Mouse (Mus musculus) embryonic stem cell, embryonic (primary cell): ENCODE results near the gene Scd3.

Experiments used
- CTCF ChIA-PET, 4 experiments: fragments of 300-600 bp in 2 of 4; fragments of 350-600 bp in 2 of 4; sonication (Branson Sonifier 250); formaldehyde crosslinking; loops; one replicate each; lab custom pipeline; 2022; ENCODE audit warnings: inconsistent platforms in 2 of 4; lab: Charles Lee
- POLR2A ChIA-PET, 4 experiments: fragments of 300-600 bp in 2 of 4; fragments of 350-600 bp in 2 of 4; sonication (Branson Sonifier 250); formaldehyde crosslinking; loops; one replicate each; lab custom pipeline; 2022; ENCODE audit warnings: antibody characterized with exemption in 4 of 4, inconsistent platforms in 1 of 4; lab: Charles Lee

The Scd3 gene

DNA sequence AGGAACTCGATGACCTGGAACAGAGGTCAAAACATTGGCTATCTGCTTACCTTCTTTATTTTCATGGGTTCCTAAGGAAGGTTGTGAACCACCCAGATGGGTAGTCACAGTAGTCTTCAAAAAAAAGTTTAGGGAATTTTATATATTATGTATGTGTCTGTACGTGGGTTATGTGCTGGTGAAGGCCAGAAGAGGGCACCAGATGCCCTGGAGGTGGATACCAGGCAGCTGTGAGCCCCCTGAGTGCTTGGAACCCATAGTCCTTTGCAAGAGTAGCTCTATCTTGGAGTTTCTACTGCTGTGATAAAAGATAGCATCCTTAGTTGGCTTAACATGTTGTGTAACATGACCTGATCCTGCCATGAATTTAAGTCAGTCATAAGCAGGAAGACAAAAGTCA lies 4.0 kb downstream of the Scd3 start:
- ChIA-PET POLR2A (interaction anchor here in 2 of 4 experiments (0.7 to 1.2 kb wide), 3 partner anchors 10 to 94 kb away, joined by 3 read pairs; no protein-coding TSS in a partner anchor), CTCF (interaction anchor here in 3 of 4 experiments (0.6 to 3.1 kb wide), 10 partner anchors 8 to 103 kb away, joined by 3 to 14 read pairs (median 4); partner anchors contain the start of gene Scd2 (in 2 of the 3))

DNA sequence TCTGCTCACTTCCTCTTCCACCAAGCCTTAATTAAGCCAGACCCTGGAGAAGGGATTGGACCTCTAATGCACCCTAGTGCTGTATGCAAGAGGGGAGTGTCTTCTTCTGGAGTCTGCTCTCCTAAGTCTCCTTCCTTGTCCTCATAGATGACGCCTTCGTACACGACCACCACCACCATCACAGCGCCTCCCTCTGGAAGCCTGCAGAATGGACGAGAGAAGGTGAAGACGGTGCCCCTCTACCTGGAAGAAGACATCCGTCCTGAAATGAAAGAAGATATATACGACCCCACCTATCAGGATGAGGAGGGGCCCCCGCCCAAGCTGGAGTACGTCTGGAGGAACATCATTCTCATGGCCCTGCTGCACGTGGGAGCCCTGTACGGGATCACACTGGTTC lies 12.2 kb downstream of the Scd3 start:
- POLR2A ChIA-PET: interaction anchor here in 1 of 4 experiments (1.0 kb wide), 1 partner anchor 13 kb away, joined by 3 read pairs; the partner anchor contains the start of gene Scd3

GRCm38 (mm10) chr19:44217958-44218525 lies 15.0 kb downstream of the Scd3 start:
- ChIA-PET POLR2A (interaction anchor here in 2 of 4 experiments (0.5 to 1.7 kb wide), 3 partner anchors 21 to 293 kb away, joined by 3 to 5 read pairs (median 3); no protein-coding TSS in a partner anchor), CTCF (no interaction called here)

More for the DNA sequence above, 12.2 kb downstream of the Scd3 start:
- CTCF ChIA-PET: interaction anchor here in 3 of 4 experiments (0.7 to 1.9 kb wide), 3 partner anchors 21 to 139 kb away, joined by 3 to 7 read pairs (median 5); no protein-coding TSS in a partner anchor

DNA sequence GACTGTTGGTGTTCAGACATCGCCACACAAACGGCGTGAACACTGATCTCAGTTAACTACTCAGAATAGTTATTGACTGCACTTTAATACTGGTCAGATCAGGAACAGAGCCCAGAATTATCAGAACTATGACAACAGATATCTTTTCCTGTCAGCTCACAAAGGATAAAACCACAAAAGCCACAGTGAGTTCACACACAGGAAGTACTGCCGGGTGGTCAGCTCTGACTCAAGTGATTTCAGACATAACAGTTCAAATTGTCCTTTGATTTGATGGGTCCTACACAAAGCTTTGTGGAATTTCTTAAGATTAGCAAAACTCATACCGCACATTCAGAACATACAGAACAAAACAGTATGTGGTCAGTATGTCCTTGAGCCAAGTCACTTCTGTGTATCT lies 22.7 kb downstream of the Scd3 start:
- POLR2A ChIA-PET: interaction anchor here in 1 of 4 experiments (0.8 to 0.9 kb wide), 2 partner anchors 12 to 182 kb away, joined by 3 read pairs; partner anchors contain the start of gene Scd1
- CTCF ChIA-PET: interaction anchor here in 2 of 4 experiments (1.0 to 1.6 kb wide), 3 partner anchors 9 to 27 kb away, joined by 3 read pairs; no protein-coding TSS in a partner anchor

- ChIA-PET POLR2A (interaction anchor here in 1 of 4 experiments (1.2 to 1.9 kb wide), 6 partner anchors 9 to 76 kb away, joined by 4 to 7 read pairs (median 4); no protein-coding TSS in a partner anchor), CTCF (interaction anchor here in 2 of 4 experiments (0.7 to 1.0 kb wide), 3 partner anchors 10 to 77 kb away, joined by 3 to 7 read pairs (median 3); no protein-coding TSS in a partner anchor)
These were observed 26.7 kb downstream of the Scd3 start for GRCm38 (mm10) chr19:44229776-44230175.

GRCm38 (mm10) chr19:44230212-44230611 lies 27.1 kb downstream of the Scd3 start:
- ChIA-PET CTCF (interaction anchor here in 2 of 4 experiments (0.7 to 1.0 kb wide), 3 partner anchors 10 to 78 kb away, joined by 3 to 7 read pairs (median 3); no protein-coding TSS in a partner anchor), POLR2A (interaction anchor here in 1 of 4 experiments (0.9 to 1.9 kb wide), 7 partner anchors 9 to 75 kb away, joined by 3 to 7 read pairs (median 4); no protein-coding TSS in a partner anchor)

DNA sequence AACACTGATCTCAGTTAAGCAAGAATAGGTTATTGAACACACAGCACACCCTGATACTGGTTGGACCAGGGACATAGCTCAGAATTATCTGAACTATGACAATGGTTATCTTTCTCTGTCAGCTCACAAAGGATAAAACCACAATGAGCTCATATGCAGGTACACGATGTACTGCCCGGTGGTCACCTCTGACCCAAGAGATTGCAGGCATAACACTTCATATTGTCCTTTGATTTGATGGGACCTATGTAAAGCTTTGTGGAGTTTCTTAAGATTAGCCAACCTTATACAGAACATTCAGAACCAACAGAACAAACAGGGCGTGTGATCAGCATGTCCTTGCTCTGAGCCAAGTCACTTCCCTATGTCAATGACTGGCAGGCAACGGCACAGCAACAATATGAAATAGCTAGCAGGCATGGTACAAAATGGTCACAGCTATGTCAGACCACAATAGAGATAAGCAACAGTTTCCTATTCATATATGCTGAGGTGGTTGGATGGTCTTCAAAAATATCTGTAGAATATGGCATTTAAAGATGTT lies 28.6 kb downstream of the Scd3 start:
- ChIA-PET CTCF (interaction anchor here in 3 of 4 experiments (0.5 to 1.1 kb wide), 3 partner anchors 15 to 63 kb away, joined by 3 to 4 read pairs (median 3); no protein-coding TSS in a partner anchor), POLR2A (interaction anchor here in 3 of 4 experiments (0.6 to 1.4 kb wide), 6 partner anchors 17 to 126 kb away, joined by 3 to 9 read pairs (median 3); no protein-coding TSS in a partner anchor)

- ChIA-PET CTCF (interaction anchor here in 3 of 4 experiments (0.7 to 0.9 kb wide), 4 partner anchors 36 to 432 kb away, joined by 3 to 5 read pairs (median 3); no protein-coding TSS in a partner anchor), POLR2A (interaction anchor here in 3 of 4 experiments (0.6 to 23.6 kb wide), 24 partner anchors 9 to 448 kb away, joined by 3 to 443 read pairs (median 3); partner anchors contain the start of genes Scd2 (in 2 of the 3) and Scd1 (in 1 of the 3))
These were observed 34.5 kb downstream of the Scd3 start for GRCm38 (mm10) chr19:44237471-44238006.

- ChIA-PET CTCF (interaction anchor here in 3 of 4 experiments (0.6 to 1.5 kb wide), 5 partner anchors 9 to 307 kb away, joined by 3 to 4 read pairs (median 3); partner anchors contain the start of gene Sec31b (in 1 of the 3)), POLR2A (interaction anchor here in 3 of 4 experiments (0.6 to 23.6 kb wide), 14 partner anchors 8 to 162 kb away, joined by 3 to 443 read pairs (median 4); partner anchors contain the start of gene Scd2 (in 2 of the 3))
These were observed 35.8 kb downstream of the Scd3 start for GRCm38 (mm10) chr19:44238906-44239305.

DNA sequence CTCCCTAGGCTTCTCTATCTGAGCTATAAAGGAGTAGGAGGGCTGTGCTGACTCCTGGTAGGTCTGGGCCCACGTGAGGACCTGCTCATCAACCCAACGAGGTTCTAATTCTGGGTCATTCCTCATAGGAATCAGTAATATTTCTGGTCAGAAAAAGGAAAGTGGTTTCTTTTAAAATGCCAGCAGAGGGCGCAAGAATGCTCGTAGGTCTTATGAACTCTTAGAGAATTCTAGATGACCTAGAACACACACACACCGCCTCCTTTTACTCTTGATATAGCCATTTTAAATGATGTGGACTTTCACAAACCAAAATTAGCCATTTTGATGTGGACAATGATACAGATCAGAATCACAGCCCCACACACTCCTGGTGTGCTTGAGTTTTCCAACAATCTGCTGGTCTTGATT lies 42.7 kb downstream of the Scd3 start:
- ChIA-PET CTCF (interaction anchor here in 3 of 4 experiments (1.0 to 2.5 kb wide), 5 partner anchors 38 to 50 kb away, joined by 3 to 15 read pairs (median 5); partner anchors contain the start of gene Scd2 (in 3 of the 3)), POLR2A (interaction anchor here (0.8 to 23.6 kb wide), 15 partner anchors 8 to 71 kb away, joined by 3 to 443 read pairs (median 22); partner anchors contain the start of gene Scd2 (in 2 of the 4))

DNA sequence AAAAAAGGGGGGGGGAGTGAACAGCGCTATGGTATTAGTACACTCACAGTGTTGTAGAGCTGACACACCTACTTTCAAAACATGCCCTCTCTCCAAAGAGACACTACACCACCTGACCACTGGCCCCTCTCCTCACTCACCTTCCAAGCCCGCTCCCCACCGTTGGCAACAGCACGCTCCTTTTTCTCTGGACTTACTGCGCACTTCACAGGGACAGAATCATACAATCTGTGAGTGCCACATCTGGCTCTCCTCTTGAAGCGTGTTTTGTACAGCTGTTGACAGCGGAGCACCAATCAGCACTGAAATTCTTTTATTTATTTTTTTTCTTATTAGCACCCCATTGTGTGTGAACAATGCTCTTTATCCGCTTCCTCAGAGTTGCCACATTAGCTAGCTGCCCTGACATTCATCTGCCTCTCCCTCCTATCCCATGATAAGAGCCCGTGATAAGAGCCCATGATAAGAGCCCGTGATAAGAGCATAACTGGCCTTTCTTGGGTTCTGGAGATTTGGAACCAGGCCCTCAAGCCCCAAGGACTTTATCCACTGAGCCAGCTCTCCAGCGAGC lies 43.4 kb downstream of the Scd3 start:
- CTCF ChIA-PET: interaction anchor here (0.6 to 2.5 kb wide), 10 partner anchors 11 to 579 kb away, joined by 3 to 15 read pairs (median 5); partner anchors contain the start of genes Scd2 (in 3 of the 4) and Pax2 (in 1 of the 4)
- POLR2A ChIA-PET: interaction anchor here (0.6 to 23.6 kb wide), 27 partner anchors 8 to 643 kb away, joined by 3 to 443 read pairs (median 7); partner anchors contain the start of gene Scd2 (in 3 of the 4)

DNA sequence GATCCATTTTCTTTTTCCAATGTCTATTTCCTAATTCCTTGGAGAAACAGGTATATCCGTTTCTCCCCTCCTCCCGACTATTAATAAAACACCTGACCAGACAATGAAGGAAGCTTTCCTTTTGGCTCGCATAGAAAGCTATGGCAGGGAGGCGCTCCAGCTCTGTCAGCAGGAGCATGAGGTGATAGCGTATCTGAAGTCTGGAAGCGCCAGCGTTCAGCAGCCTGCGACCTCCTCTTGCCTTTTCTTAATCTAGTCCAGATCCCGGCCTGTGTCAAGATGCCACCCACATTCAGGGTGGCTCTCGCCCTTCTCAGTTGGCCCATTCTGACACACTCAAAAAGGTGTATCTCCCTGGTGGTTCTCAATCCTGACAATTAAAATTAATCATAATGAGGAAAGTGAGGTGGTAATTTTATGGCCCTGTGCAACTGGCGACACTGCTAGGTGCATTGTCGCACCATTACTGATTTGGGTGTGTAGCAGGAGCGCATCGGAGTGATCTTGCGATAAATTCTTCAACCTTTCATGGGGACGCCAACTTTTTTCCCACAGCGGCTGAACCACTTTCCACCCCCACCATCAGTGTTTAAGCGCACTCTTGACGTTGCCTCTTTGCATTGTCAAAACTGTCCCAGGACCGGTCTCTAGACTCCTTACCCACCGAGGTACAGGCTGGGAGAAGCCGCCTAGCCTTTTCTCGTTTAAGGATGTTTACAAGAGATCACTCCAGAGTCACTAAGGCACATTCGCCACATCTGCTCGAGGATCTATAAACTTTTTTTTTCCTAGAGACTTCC lies 44.4 kb downstream of the Scd3 start:
- ChIA-PET POLR2A (interaction anchor here (0.6 to 23.6 kb wide), 44 partner anchors 8 to 161 kb away, joined by 3 to 443 read pairs (median 6); partner anchors contain the start of genes Scd2 (in 4 of the 4), Cwf19l1 (in 1 of the 4) and Scd4 (in 1 of the 4)), CTCF (interaction anchor here in 3 of 4 experiments (0.5 to 3.4 kb wide), 13 partner anchors 13 to 380 kb away, joined by 3 to 22 read pairs (median 4); partner anchors contain the start of genes Scd2 (in 2 of the 3) and Scd1 (in 1 of the 3))

GRCm38 (mm10) chr19:44248081-44248853 lies 45.2 kb downstream of the Scd3 start:
- CTCF ChIA-PET: interaction anchor here (0.6 to 3.4 kb wide), 13 partner anchors 12 to 190 kb away, joined by 3 to 22 read pairs (median 4); partner anchors contain the start of gene Scd2 (in 2 of the 4)

GRCm38 (mm10) chr19:44248854-44249351 lies 45.8 kb downstream of the Scd3 start:
- ChIA-PET CTCF (interaction anchor here (0.7 to 3.4 kb wide), 10 partner anchors 13 to 95 kb away, joined by 3 to 22 read pairs (median 4); partner anchors contain the start of gene Scd2 (in 1 of the 4)), POLR2A (interaction anchor here (0.7 to 23.6 kb wide), 31 partner anchors 8 to 140 kb away, joined by 3 to 443 read pairs (median 8); partner anchors contain the start of genes Scd2 (in 4 of the 4), Cwf19l1 (in 1 of the 4) and Scd4 (in 1 of the 4))

More at GRCm38 (mm10) chr19:44248081-44248853, 45.2 kb downstream of the Scd3 start:
- POLR2A ChIA-PET: interaction anchor here (0.6 to 23.6 kb wide), 46 partner anchors 9 to 327 kb away, joined by 3 to 443 read pairs (median 6); partner anchors contain the start of genes Scd2 (in 4 of the 4), Cwf19l1 (in 1 of the 4) and Scd4 (in 1 of the 4)
